Mouse (Mus musculus) forebrain, embryonic 10.5 days (tissue): ENCODE results near the gene Sh3bgr. TPM values are rescaled to one million over a fixed set of nuclear protein-coding genes. Genes with fewer than 3 reads are reported as not detected.

ENCODE experiments used
- DNase-seq: peaks from one replicate; pipeline ENCODE4 v3.0.0-alpha.2; 2017; ENCODE audit warnings: low spot score; ENCODE audit errors: extremely low spot score
- H3K27ac ChIP-seq: fragments of 300-500 bp; sonication (generic); 2 replicates; pipeline ENCODE4 v1.5.1; 2016; ENCODE audit warnings: mild to moderate bottlenecking
- H3K27me3 ChIP-seq: fragments of 300-500 bp; sonication (generic); 2 replicates; pipeline ENCODE4 v1.6.1; 2016; ENCODE audit warnings: mild to moderate bottlenecking; ENCODE audit not compliant: poor library complexity, severe bottlenecking
- H3K36me3 ChIP-seq: fragments of 300-500 bp; sonication (generic); replicated peaks from 2 replicates; pipeline ENCODE4 v1.6.1; 2016; ENCODE audit warnings: mild to moderate bottlenecking, moderate library complexity
- H3K4me1 ChIP-seq: fragments of 300-500 bp; sonication (generic); 2 replicates; pipeline ENCODE4 v1.6.1; 2016
- H3K4me3 ChIP-seq: fragments of 300-500 bp; sonication (generic); 2 replicates; pipeline ENCODE4 v1.5.1; 2016; ENCODE audit warnings: mild to moderate bottlenecking, moderate library complexity
- H3K9me3 ChIP-seq: fragments of 300-500 bp; sonication (generic); 2 replicates; pipeline ENCODE4 v1.6.1; 2016; ENCODE audit warnings: mild to moderate bottlenecking, moderate library complexity
- WGBS: fragments of 180-500 bp; shearing (Covaris S2); methylation state at CpG from one replicate; pipeline ENCODE4 v1.1.7; 2016; 5-methylcytosine and 5-hydroxymethylcytosine counted together
- polyA plus RNA-seq: library from polyadenylated mRNA; unstranded; fragments of >200 nt; fragmentation: Nextera tagmentation; extraction: Ambion mirVana; gene quantifications from 2 replicates; pipeline ENCODE4 v1.2.1, GENCODE M21; 2016

Gene Sh3bgr
- polyA plus RNA-seq, 1 experiment from 2014 or later = 1.3 TPM

GRCm38 (mm10) chr16:96168837-96169236 is 31.4 kb upstream of the Sh3bgr start:
- DNase-seq = no peak
- 91% methylated on average over 4 of the region's 4 CpGs for WGBS
- Histone ChIP-seq H3K36me3 (no peaks in the 10 kb centered on the region; the same call in 1 of the 2 replicates), H3K4me3 (no peak overlapping the region), H3K4me1 (no peaks in the 10 kb centered on the region), H3K27me3 (no peaks in the 10 kb centered on the region), H3K9me3 (no peaks in the 10 kb centered on the region), H3K27ac (no peak overlapping the region)

- no peak overlapping the region for H3K27ac ChIP-seq
- H3K4me3 ChIP-seq = no peak overlapping the region
- no peaks in the 10 kb centered on the region for H3K27me3 ChIP-seq
- WGBS = 86% methylated on average over 8 of the region's 8 CpGs
- 0 out of 2 replicates have a peak, but pooled peaks cover 2% of the 10 kb centered on the region for H3K9me3 ChIP-seq
- no peak for DNase-seq
- peaks cover 8% of the 10 kb centered on the region for H3K4me1 ChIP-seq
- no peaks in the 10 kb centered on the region; the same call in 1 of the 2 replicates for H3K36me3 ChIP-seq
Observed at GRCm38 (mm10) chr16:96173648-96174047, 26.6 kb upstream of the Sh3bgr start.

GRCm38 (mm10) chr16:96175399-96175798 is 24.9 kb upstream of the Sh3bgr start:
- Histone ChIP-seq H3K27ac (no peak overlapping the region), H3K9me3 (peaks cover 8% of the 10 kb centered on the region; the same call in 1 of the 2 replicates), H3K27me3 (no peaks in the 10 kb centered on the region), H3K4me3 (no peak overlapping the region), H3K36me3 (no peaks in the 10 kb centered on the region; the same call in 1 of the 2 replicates), H3K4me1 (peaks cover 8% of the 10 kb centered on the region)
- 50% methylated on average over 2 of the region's 2 CpGs for WGBS
- no peak for DNase-seq

GRCm38 (mm10) chr16:96179156-96179555 is 21.1 kb upstream of the Sh3bgr start:
- Histone ChIP-seq H3K9me3 (peaks cover 8% of the 10 kb centered on the region; the same call in 1 of the 2 replicates), H3K27ac (no peak overlapping the region), H3K27me3 (no peaks in the 10 kb centered on the region), H3K36me3 (no peaks in the 10 kb centered on the region; the same call in 1 of the 2 replicates), H3K4me3 (no peak overlapping the region), H3K4me1 (peaks cover 8% of the 10 kb centered on the region)
- DNase-seq = no peak

GRCm38 (mm10) chr16:96187619-96188018 is 12.6 kb upstream of the Sh3bgr start:
- H3K36me3 ChIP-seq = peaks cover 5% of the 10 kb centered on the region; the same call in 1 of the 2 replicates
- no peak for DNase-seq
- peaks cover 4% of the 10 kb centered on the region; the same call in 1 of the 2 replicates for H3K9me3 ChIP-seq
- peaks cover 12% of the 10 kb centered on the region for H3K4me1 ChIP-seq
- H3K27ac ChIP-seq = no peak overlapping the region
- H3K27me3 ChIP-seq = peaks cover 16% of the 10 kb centered on the region
- WGBS = 90% methylated on average over 5 of the region's 5 CpGs
- no peak overlapping the region for H3K4me3 ChIP-seq

- Histone ChIP-seq H3K36me3 (no peaks in the 10 kb centered on the region), H3K27me3 (peaks cover 16% of the 10 kb centered on the region), H3K4me3 (peak within 1 kb of the TSS; percentile 91), H3K9me3 (0 out of 2 replicates have a peak, but pooled peaks cover 4% of the 10 kb centered on the region), H3K4me1 (peaks cover 13% of the 10 kb centered on the region), H3K27ac (peak within 1 kb of the TSS; percentile 88)
- under 1% methylated on average over 77 of the region's 77 CpGs for WGBS
- peak; percentile 100 for DNase-seq
Observed at GRCm38 (mm10) chr16:96191531-96192506, 8.4 kb upstream of the Sh3bgr start, which contains the start of gene Lca5l. Gene Lca5l (minus strand): TSS chr16:96192271.

- Histone ChIP-seq H3K36me3 (no peaks in the 10 kb centered on the region), H3K27ac (peak overlapping the region; percentile 57)
- DNase-seq = no peak
Observed at GRCm38 (mm10) chr16:96200702-96201028, 415 bp downstream of the Sh3bgr start.

GRCm38 (mm10) chr16:96201485-96202232 is 1.4 kb downstream of the Sh3bgr start:
- H3K27me3 ChIP-seq = peaks cover 9% of the 10 kb centered on the region; the same call in 1 of the 2 replicates
- H3K9me3 ChIP-seq = no peaks in the 10 kb centered on the region
- peaks cover 19% of the 10 kb centered on the region for H3K4me1 ChIP-seq
- no peaks in the 10 kb centered on the region for H3K36me3 ChIP-seq
- DNase-seq = no peak
- H3K4me3 ChIP-seq = no peak overlapping the region
- 82% methylated on average over 11 of the region's 11 CpGs for WGBS
- no peak overlapping the region for H3K27ac ChIP-seq

More at GRCm38 (mm10) chr16:96200702-96201028, 415 bp downstream of the Sh3bgr start:
- H3K4me3 ChIP-seq = peak overlapping the region; percentile 50
- 32% methylated on average over 9 of the region's 9 CpGs for WGBS
- H3K4me1 ChIP-seq = peaks cover 19% of the 10 kb centered on the region
- no peaks in the 10 kb centered on the region for H3K9me3 ChIP-seq
- H3K27me3 ChIP-seq = peaks cover 9% of the 10 kb centered on the region; the same call in 1 of the 2 replicates

- Histone ChIP-seq H3K27me3 (no peaks in the 10 kb centered on the region), H3K9me3 (no peaks in the 10 kb centered on the region), H3K4me3 (no peak overlapping the region), H3K27ac (no peak overlapping the region), H3K36me3 (no peaks in the 10 kb centered on the region), H3K4me1 (no peaks in the 10 kb centered on the region)
- DNase-seq = no peak
- WGBS = 86% methylated on average over 10 of the region's 10 CpGs
Observed at GRCm38 (mm10) chr16:96209789-96210188, 9.5 kb downstream of the Sh3bgr start.

- H3K4me1 ChIP-seq = no peaks in the 10 kb centered on the region
- H3K9me3 ChIP-seq = no peaks in the 10 kb centered on the region
- DNase-seq = no peak
- H3K27ac ChIP-seq = no peak overlapping the region
- no peaks in the 10 kb centered on the region for H3K36me3 ChIP-seq
- WGBS = 89% methylated on average over 7 of the region's 7 CpGs
- H3K27me3 ChIP-seq = no peaks in the 10 kb centered on the region
- H3K4me3 ChIP-seq = no peak overlapping the region
Observed at GRCm38 (mm10) chr16:96210856-96211255, 10.6 kb downstream of the Sh3bgr start.

- no peaks in the 10 kb centered on the region for H3K4me1 ChIP-seq
- DNase-seq = no peak
- H3K27ac ChIP-seq = no peak overlapping the region
- H3K36me3 ChIP-seq = no peaks in the 10 kb centered on the region
- no peaks in the 10 kb centered on the region for H3K27me3 ChIP-seq
- WGBS = 93% methylated on average over 4 of the region's 4 CpGs
- no peaks in the 10 kb centered on the region for H3K9me3 ChIP-seq
- no peak overlapping the region for H3K4me3 ChIP-seq
Observed at GRCm38 (mm10) chr16:96213027-96213426, 12.8 kb downstream of the Sh3bgr start.

GRCm38 (mm10) chr16:96221491-96221890 is 21.2 kb downstream of the Sh3bgr start:
- Histone ChIP-seq H3K27me3 (no peaks in the 10 kb centered on the region), H3K4me1 (no peaks in the 10 kb centered on the region), H3K9me3 (no peaks in the 10 kb centered on the region), H3K27ac (no peak overlapping the region), H3K36me3 (no peaks in the 10 kb centered on the region), H3K4me3 (no peak overlapping the region)
- 82% methylated on average over 5 of the region's 5 CpGs for WGBS
- DNase-seq = no peak
